Mouse (Mus musculus): ENCODE measurements at regions not wholly inside any gene's neighbourhood (a gene's known extent, or its start where the extent isn't known, plus 50 kb on each side); places are given as distances from the start of the nearest gene placed in this dataset.
A peak's percentile ranks its signal among the peaks of the same experiment; 100 is the strongest.

DNA sequence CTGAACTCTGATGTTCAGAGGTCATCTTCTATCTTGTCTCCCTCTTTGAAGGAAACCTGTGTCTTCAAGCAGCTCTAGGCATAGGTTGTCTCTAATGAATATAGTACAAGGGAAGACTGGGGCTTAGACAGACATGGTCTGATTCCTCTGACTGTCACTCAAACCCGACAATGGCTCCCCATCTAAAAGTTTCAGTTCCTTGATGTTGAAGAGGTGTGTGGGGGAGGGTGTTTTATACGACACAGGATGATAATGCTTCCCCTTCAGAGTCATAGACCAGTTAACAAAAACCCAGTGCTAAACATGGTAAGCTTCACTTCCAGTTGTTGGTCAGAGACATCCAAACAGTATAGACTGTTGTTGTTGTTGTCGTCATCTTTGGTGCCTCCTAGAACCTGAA is 195.3 kb upstream of the Map3k1 start:
- H3K9me3 ChIP-seq, result 0 out of 2 replicates have a peak, but pooled peaks cover 1% of the 10 kb centered on the region
- no peaks in the 10 kb centered on the region for H3K27me3 ChIP-seq (ENCODE audit: insufficient read depth, poor library complexity, severe bottlenecking)
- WGBS, result 91% methylated on average over 3 of the region's 3 CpGs
- no peak overlapping the region for H3K4me3 ChIP-seq
- no peak overlapping the region for H3K27ac ChIP-seq
- DNase-seq (ENCODE audit: low spot score), result no peak
- H3K4me1 ChIP-seq (replicated peaks), result peaks cover 33% of the 10 kb centered on the region
- no peaks in the 10 kb centered on the region for H3K36me3 ChIP-seq

DNA sequence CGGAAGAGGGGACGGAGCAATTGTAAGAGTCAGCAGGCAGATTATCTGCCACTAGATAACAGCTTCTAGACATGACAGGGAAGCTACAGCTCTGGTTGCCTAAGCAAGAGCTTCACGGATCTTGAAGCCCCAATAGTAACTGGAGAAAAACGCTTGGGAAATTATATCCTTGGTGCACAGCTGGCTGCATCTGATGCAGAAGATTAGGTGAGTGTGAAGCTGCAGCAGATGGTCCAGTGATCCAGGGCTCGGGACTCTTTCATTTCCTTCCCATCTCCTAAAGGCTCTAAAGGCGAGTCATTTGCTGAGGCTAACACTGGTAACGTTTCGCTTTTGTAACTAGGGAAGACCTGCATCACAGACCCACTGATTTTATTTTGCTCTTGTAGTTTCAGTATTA is 196.6 kb upstream of the Map3k1 start:
- no peaks in the 10 kb centered on the region for H3K36me3 ChIP-seq
- 0 out of 2 replicates have a peak, but pooled peaks cover 5% of the 10 kb centered on the region for H3K9me3 ChIP-seq
- WGBS, result 88% methylated on average over 8 of the region's 8 CpGs
- no peak overlapping the region for H3K27ac ChIP-seq
- no peak overlapping the region for H3K4me3 ChIP-seq
- H3K4me1 ChIP-seq (replicated peaks), result peaks cover 30% of the 10 kb centered on the region
- no peaks in the 10 kb centered on the region for H3K27me3 ChIP-seq (ENCODE audit: insufficient read depth, poor library complexity, severe bottlenecking)
- no peak for DNase-seq (ENCODE audit: low spot score)

DNA sequence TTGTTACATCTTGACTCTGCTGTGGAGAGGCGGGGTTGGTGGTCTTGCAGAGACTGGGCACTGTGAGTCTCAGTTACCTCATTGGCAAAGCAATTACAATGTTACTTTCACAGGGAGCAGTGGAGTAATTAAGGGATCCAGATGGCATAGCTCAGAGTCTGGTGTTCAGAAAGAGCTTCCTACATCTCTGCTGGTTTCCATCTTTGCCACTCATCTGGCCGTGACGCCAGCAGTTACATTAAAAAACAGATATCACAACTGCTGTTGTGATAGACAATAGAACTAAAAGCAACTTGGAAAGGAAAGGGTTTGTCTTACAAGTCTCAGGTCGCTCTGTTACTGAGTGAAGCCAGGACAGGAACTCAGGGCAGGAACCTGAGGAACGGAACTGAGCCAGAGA is 200.0 kb upstream of the Map3k1 start:
- 92% methylated on average over 5 of the region's 5 CpGs for WGBS

GRCm38 (mm10) chr13:112009288-112009687 is 200.5 kb upstream of the Map3k1 start:
- no peak overlapping the region for H3K4me3 ChIP-seq
- WGBS, result 77% methylated on average over 3 of the region's 3 CpGs
- no peak for DNase-seq (ENCODE audit: low spot score)
- H3K9me3 ChIP-seq, result 0 out of 2 replicates have a peak, but pooled peaks cover 5% of the 10 kb centered on the region
- H3K4me1 ChIP-seq (replicated peaks), result no peaks in the 10 kb centered on the region
- H3K27ac ChIP-seq, result no peak overlapping the region
- H3K27me3 ChIP-seq (ENCODE audit: insufficient read depth, poor library complexity, severe bottlenecking), result no peaks in the 10 kb centered on the region
- no peaks in the 10 kb centered on the region for H3K36me3 ChIP-seq

More for the DNA sequence above, 200.0 kb upstream of the Map3k1 start:
- no peaks in the 10 kb centered on the region for H3K27me3 ChIP-seq (ENCODE audit: insufficient read depth, poor library complexity, severe bottlenecking)
- no peak overlapping the region for H3K4me3 ChIP-seq
- 0 out of 2 replicates have a peak, but pooled peaks cover 5% of the 10 kb centered on the region for H3K9me3 ChIP-seq
- no peak for DNase-seq (ENCODE audit: low spot score)
- H3K4me1 ChIP-seq (replicated peaks), result no peaks in the 10 kb centered on the region; the same call in 1 of the 2 replicates
- H3K27ac ChIP-seq, result no peak overlapping the region
- no peaks in the 10 kb centered on the region for H3K36me3 ChIP-seq

DNA sequence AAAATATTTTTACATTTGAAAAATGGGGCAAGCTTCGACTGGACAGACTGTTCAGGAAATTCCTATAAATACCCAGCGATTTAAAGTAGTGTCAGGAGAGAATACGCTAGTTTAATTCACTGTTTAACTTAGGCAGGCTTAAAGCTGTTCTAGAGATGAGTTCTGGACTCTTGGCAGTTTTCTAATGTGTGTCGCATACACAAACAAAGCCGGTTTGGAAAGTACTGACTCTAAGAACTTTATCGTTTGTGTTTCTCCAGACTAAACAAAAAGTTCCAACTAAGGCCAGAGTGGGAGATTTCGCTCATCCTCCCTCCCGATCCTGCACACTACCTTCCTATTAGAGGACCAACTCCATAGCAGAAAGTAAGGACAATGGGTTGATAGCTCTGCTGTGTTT is 201.7 kb upstream of the Map3k1 start:
- no peak for DNase-seq (ENCODE audit: low spot score)
- no peaks in the 10 kb centered on the region for H3K4me1 ChIP-seq (replicated peaks)
- no peak overlapping the region for H3K27ac ChIP-seq
- 0 out of 2 replicates have a peak, but pooled peaks cover 5% of the 10 kb centered on the region for H3K9me3 ChIP-seq
- no peaks in the 10 kb centered on the region for H3K36me3 ChIP-seq
- no peak overlapping the region for H3K4me3 ChIP-seq
- 91% methylated on average over 8 of the region's 8 CpGs for WGBS
- no peaks in the 10 kb centered on the region for H3K27me3 ChIP-seq (ENCODE audit: insufficient read depth, poor library complexity, severe bottlenecking)

GRCm38 (mm10) chr13:112012640-112013039 is 203.8 kb upstream of the Map3k1 start:
- no peaks in the 10 kb centered on the region for H3K36me3 ChIP-seq
- WGBS, result 62% methylated on average over 1 of the region's 1 CpGs

GRCm38 (mm10) chr13:112015083-112015482 is 206.3 kb upstream of the Map3k1 start:
- no peaks in the 10 kb centered on the region for H3K27me3 ChIP-seq (ENCODE audit: insufficient read depth, poor library complexity, severe bottlenecking)
- WGBS, result 93% methylated on average over 3 of the region's 3 CpGs
- H3K27ac ChIP-seq, result no peak overlapping the region
- H3K4me1 ChIP-seq (replicated peaks), result no peaks in the 10 kb centered on the region
- DNase-seq (ENCODE audit: low spot score), result no peak
- H3K9me3 ChIP-seq, result no peaks in the 10 kb centered on the region
- no peaks in the 10 kb centered on the region for H3K36me3 ChIP-seq
- H3K4me3 ChIP-seq, result no peak overlapping the region

More at GRCm38 (mm10) chr13:112012640-112013039, 203.8 kb upstream of the Map3k1 start:
- no peak overlapping the region for H3K4me3 ChIP-seq
- no peaks in the 10 kb centered on the region for H3K4me1 ChIP-seq (replicated peaks)
- H3K27me3 ChIP-seq (ENCODE audit: insufficient read depth, poor library complexity, severe bottlenecking), result no peaks in the 10 kb centered on the region
- DNase-seq (ENCODE audit: low spot score), result no peak
- 0 out of 2 replicates have a peak, but pooled peaks cover 5% of the 10 kb centered on the region for H3K9me3 ChIP-seq
- no peak overlapping the region for H3K27ac ChIP-seq

GRCm38 (mm10) chr13:112016280-112016679 is 207.5 kb upstream of the Map3k1 start:
- H3K27ac ChIP-seq, result no peak overlapping the region
- no peak overlapping the region for H3K4me3 ChIP-seq
- no peaks in the 10 kb centered on the region for H3K27me3 ChIP-seq (ENCODE audit: insufficient read depth, poor library complexity, severe bottlenecking)
- no peak for DNase-seq (ENCODE audit: low spot score)
- H3K36me3 ChIP-seq, result no peaks in the 10 kb centered on the region
- H3K9me3 ChIP-seq, result no peaks in the 10 kb centered on the region
- no peaks in the 10 kb centered on the region for H3K4me1 ChIP-seq (replicated peaks)

DNA sequence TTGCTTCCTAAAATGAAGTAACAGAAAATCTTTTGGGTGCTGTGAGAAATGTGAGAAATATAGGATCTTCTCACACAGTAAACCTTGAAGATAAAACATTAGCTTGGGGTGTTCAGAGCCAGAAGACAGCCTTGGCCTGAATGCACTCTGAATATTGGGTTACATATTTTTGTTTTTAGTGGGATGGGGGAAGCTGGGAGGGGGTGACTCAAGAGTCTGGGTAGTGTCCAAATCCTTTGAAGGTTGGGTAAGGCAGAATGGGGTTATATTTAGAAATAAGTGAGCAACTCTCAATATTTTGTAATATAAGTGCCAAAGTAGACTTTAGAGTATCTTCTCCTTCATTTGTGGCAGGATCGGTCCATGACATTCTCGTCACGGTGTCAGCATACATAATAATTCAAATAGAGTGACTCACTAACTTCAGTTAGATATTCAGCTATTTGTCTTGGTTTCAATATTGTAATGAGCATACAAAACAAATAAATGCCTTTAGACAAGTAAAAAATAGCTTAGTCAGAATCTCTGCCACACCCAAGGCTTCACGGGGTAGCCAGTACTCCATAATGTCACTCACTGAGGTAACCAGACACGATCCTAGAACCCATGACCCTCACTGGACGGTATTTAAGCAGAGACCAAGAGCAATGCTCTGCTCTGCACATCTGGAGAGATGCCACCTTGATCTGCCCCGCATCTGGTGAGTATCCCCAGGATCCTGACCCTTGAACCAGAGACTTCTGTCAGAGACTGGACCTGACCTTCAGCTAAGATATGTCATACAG is 209.9 kb upstream of the Map3k1 start:
- H3K4me3 ChIP-seq, result no peak overlapping the region
- DNase-seq (ENCODE audit: low spot score), result no peak
- no peak overlapping the region for H3K27ac ChIP-seq
- H3K4me1 ChIP-seq (replicated peaks), result peaks cover 10% of the 10 kb centered on the region
- H3K36me3 ChIP-seq, result no peaks in the 10 kb centered on the region
- WGBS, result 89% methylated on average over 7 of the region's 7 CpGs
- H3K27me3 ChIP-seq (ENCODE audit: insufficient read depth, poor library complexity, severe bottlenecking), result no peaks in the 10 kb centered on the region
- H3K9me3 ChIP-seq, result no peaks in the 10 kb centered on the region

DNA sequence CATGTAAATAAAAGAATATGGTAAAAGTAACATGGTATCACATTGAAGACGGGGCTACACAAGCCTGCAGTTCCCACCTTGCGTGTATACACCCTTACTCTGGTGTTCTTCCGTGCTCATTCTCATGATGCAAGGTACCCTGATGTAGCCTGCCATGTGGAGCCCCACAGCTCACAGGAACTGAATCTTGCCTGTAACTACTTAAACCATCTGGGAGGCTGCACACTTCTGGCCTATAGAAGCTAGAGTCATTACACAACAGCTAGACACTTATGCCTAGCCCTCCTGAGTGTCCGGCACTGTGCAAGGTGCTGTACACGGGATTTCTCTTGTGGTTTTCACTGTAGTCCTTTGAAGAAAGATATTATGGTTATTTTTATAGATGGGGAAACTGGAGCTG is 210.8 kb upstream of the Map3k1 start:
- no peak for DNase-seq (ENCODE audit: low spot score)
- no peaks in the 10 kb centered on the region for H3K36me3 ChIP-seq
- no peaks in the 10 kb centered on the region for H3K9me3 ChIP-seq
- no peak overlapping the region for H3K27ac ChIP-seq
- peaks cover 10% of the 10 kb centered on the region for H3K4me1 ChIP-seq (replicated peaks)
- H3K27me3 ChIP-seq (ENCODE audit: insufficient read depth, poor library complexity, severe bottlenecking), result no peaks in the 10 kb centered on the region
- WGBS, result 94% methylated on average over 5 of the region's 5 CpGs
- no peak overlapping the region for H3K4me3 ChIP-seq

GRCm38 (mm10) chr13:112023171-112023570 is 214.4 kb upstream of the Map3k1 start:
- H3K9me3 ChIP-seq, result no peaks in the 10 kb centered on the region
- H3K27me3 ChIP-seq (ENCODE audit: insufficient read depth, poor library complexity, severe bottlenecking), result no peaks in the 10 kb centered on the region
- no peaks in the 10 kb centered on the region for H3K36me3 ChIP-seq
- DNase-seq (ENCODE audit: low spot score), result no peak
- WGBS, result 42% methylated on average over 4 of the region's 4 CpGs
- H3K4me3 ChIP-seq, result no peak overlapping the region
- peaks cover 10% of the 10 kb centered on the region for H3K4me1 ChIP-seq (replicated peaks)
- 0 out of 2 replicates have a peak overlapping the region, but pooled peaks have one; percentile 35 for H3K27ac ChIP-seq

GRCm38 (mm10) chr13:112024667-112025585 is 216.1 kb upstream of the Map3k1 start:
- peaks cover 10% of the 10 kb centered on the region for H3K4me1 ChIP-seq (replicated peaks)
- no peak overlapping the region for H3K27ac ChIP-seq
- WGBS, result 80% methylated on average over 15 of the region's 15 CpGs

GRCm38 (mm10) chr13:112025586-112025950 is 216.8 kb upstream of the Map3k1 start:
- Histone ChIP-seq H3K4me3 (no peak overlapping the region), H3K4me1 (replicated peaks) (peaks cover 10% of the 10 kb centered on the region), H3K36me3 (no peaks in the 10 kb centered on the region), H3K27me3 (ENCODE audit: insufficient read depth, poor library complexity, severe bottlenecking) (no peaks in the 10 kb centered on the region; the same call in 1 of the 2 replicates), H3K27ac (no peak overlapping the region), H3K9me3 (no peaks in the 10 kb centered on the region)
- 79% methylated on average over 5 of the region's 5 CpGs for WGBS
- no peak for DNase-seq (ENCODE audit: low spot score)

More at GRCm38 (mm10) chr13:112024667-112025585, 216.1 kb upstream of the Map3k1 start:
- H3K27me3 ChIP-seq (ENCODE audit: insufficient read depth, poor library complexity, severe bottlenecking), result no peaks in the 10 kb centered on the region; the same call in 1 of the 2 replicates
- DNase-seq (ENCODE audit: low spot score), result no peak
- H3K9me3 ChIP-seq, result no peaks in the 10 kb centered on the region
- H3K36me3 ChIP-seq, result no peaks in the 10 kb centered on the region
- H3K4me3 ChIP-seq, result no peak overlapping the region
